ENCODE assay signal across 8 mouse cellular contexts in the genomic region with DNA sequence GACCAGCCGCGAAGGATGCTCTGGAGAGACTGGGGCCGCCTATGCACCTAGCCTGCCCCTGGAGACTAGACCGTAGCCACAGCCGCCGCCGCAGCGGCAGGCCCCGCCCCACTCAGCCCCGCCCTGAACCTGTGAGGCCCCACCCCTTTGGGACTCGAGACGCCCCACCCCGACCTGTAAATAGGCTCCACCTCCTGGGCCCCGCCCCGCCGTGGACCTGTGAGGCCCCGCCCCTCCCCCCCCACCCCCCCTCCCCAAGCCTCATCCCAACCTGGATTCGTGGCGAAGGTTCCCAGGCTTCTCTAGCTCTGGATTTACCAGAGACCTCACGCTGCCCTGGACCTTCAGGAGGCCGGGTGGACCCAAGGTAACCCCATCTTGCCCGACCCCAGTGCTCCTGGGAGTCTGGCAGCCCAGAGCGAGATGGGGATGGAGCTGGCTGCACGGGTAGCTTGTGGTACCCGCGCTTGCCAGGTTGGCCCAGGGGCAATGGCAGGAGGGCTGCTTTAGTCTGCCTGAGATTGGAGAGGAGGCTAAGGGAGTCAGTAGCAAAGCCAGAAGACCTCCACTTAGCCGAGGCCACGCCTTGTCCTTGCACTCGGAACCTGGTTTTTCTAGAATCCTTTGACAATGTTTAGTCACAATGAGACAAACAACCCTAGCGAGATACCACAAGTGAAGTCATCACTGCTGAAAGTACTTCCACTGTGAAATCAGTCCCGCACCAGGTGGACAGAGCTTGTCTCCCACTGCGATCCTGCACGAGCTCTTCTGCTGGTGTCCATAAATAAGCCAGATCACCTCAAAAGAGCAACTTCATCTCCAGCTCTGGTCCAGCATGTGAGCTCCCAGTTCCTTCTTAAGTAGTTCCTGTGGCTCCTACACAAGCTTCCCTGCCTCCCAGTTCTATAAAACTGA.
DNase-seq lines count a peak whose midpoint lies in the region; ATAC-seq and TF ChIP-seq lines count a peak whose summit lies in the region.

No protein-coding gene starts in this region.

- H3K36me3 ChIP-seq in splenic B cell, adult 2 months (ENCODE audit: control insufficient read depth, insufficient read depth, low read length, poor library complexity, severe bottlenecking) = no peaks in the 10 kb centered on the region

- no peak overlapping the region for H3K27ac ChIP-seq in left cerebral cortex, adult 2 months

- no peaks in the 10 kb centered on the region for H3K27me3 ChIP-seq in splenic B cell, adult 2 months (ENCODE audit: control insufficient read depth, insufficient read depth, low read length, poor library complexity, severe bottlenecking)

- peak overlapping the region; percentile 51 for H3K4me3 ChIP-seq in left cerebral cortex, adult 2 months

- no peak for TF ChIP-seq CTCF in left cerebral cortex, adult 2 months (IDR thresholded peaks at IDR 0.05)

- intact Hi-C loops in left cerebral cortex, adult 2 months (cut with DNase I) = no loop called here
- intact Hi-C loops in left cerebral cortex, postnatal 4 days (cut with DNase I) = loop anchor here (10.0 kb wide), 1 partner anchor 88 kb away; no protein-coding TSS in a partner anchor

- DNase-seq in left cerebral cortex, adult 2 months (ENCODE audit: extremely low spot score in 1 of 2, low spot score in 2 of 2) = peak; percentile 33 to 44
- DNase-seq in left cerebral cortex, adult 11 months (ENCODE audit: low spot score) = no peak
- peak; percentile 91 to 92 for DNase-seq in cerebellum, postnatal 10 days
- peak; percentile 76 for DNase-seq in left cerebral cortex, postnatal 4 days
- DNase-seq in splenic B cell, adult 2 months (ENCODE audit: low read depth, low spot score) = peak; percentile 4
- no peak for DNase-seq in gastrocnemius, adult 8-10 months (ENCODE audit: low spot score in 2 of 2)

- ATAC-seq in hematopoietic stem cell, adult 5-6 weeks (replicated peaks in 1 of 2; ENCODE audit: insufficient read depth in 1 of 2, low FRiP score in 2 of 2, low TSS enrichment in 1 of 2, low read depth in 1 of 2, poor library complexity in 2 of 2, severe bottlenecking in 2 of 2) = peak; percentile 35 to 46; a peak in 1 of 4 replicates
- ATAC-seq in megakaryocyte-erythroid progenitor cell, adult 5-6 weeks (replicated peaks; ENCODE audit: low FRiP score, low TSS enrichment, poor library complexity, severe bottlenecking) = peak; percentile 68

Comparison
In these comparisons a context has a peak if more than half of its experiments do, and no peak if none do; other contexts are left out.
1. DNase-seq: peak in left cerebral cortex, adult 2 months (2 of 2), cerebellum, postnatal 10 days (2 of 2), left cerebral cortex, postnatal 4 days (single experiment) and splenic B cell, adult 2 months (single experiment); none in left cerebral cortex, adult 11 months (single experiment) and gastrocnemius, adult 8-10 months (0 of 2).